Mouse (Mus musculus): ENCODE measurements at regions not wholly inside any gene's neighbourhood (a gene's known extent, or its start where the extent isn't known, plus 50 kb on each side); places are given as distances from the start of the nearest gene placed in this dataset.
"Not testable (repeated sequence)": the region's sequence is repeated elsewhere in the genome, so short reads cannot be mapped to it uniquely, and the experiment has no call there.

- not testable (repeated sequence) for DNase-seq (ENCODE audit: low read depth, low spot score)
These were observed 84.8 kb upstream of the Ezh2 start for GRCm38 (mm10) chr6:47679946-47680345.

GRCm38 (mm10) chr6:47672741-47673140 lies 77.6 kb upstream of the Ezh2 start:
- not testable (repeated sequence) for DNase-seq (ENCODE audit: low read depth, low spot score)

- DNase-seq (ENCODE audit: low read depth, low spot score) = not testable (repeated sequence)
These were observed 57.7 kb upstream of the Ezh2 start for GRCm38 (mm10) chr6:47652880-47653279.

- not testable (repeated sequence) for DNase-seq (ENCODE audit: low read depth, low spot score)
These were observed 56.2 kb upstream of the Ezh2 start for GRCm38 (mm10) chr6:47651385-47651718.

- DNase-seq (ENCODE audit: low read depth, low spot score) = peak; percentile 84
These were observed 55.6 kb upstream of the Ezh2 start for GRCm38 (mm10) chr6:47650463-47651384.

GRCm38 (mm10) chr6:47649961-47650360 lies 54.8 kb upstream of the Ezh2 start:
- DNase-seq (ENCODE audit: low read depth, low spot score) = no peak

- no peak for DNase-seq (ENCODE audit: low read depth, low spot score)
These were observed 54.4 kb upstream of the Ezh2 start for GRCm38 (mm10) chr6:47649451-47649931.

GRCm38 (mm10) chr6:47648899-47649298 lies 53.8 kb upstream of the Ezh2 start:
- no peak for DNase-seq (ENCODE audit: low read depth, low spot score)

- no peak for DNase-seq (ENCODE audit: low read depth, low spot score)
These were observed 53.2 kb upstream of the Ezh2 start for GRCm38 (mm10) chr6:47648316-47648715.

- no peak for DNase-seq (ENCODE audit: low read depth, low spot score)
These were observed 52.7 kb upstream of the Ezh2 start for GRCm38 (mm10) chr6:47647876-47648275.

GRCm38 (mm10) chr6:47646731-47647567 lies 51.8 kb upstream of the Ezh2 start:
- DNase-seq (ENCODE audit: low read depth, low spot score) = no peak

- no peak for DNase-seq (ENCODE audit: low read depth, low spot score)
These were observed 50.9 kb upstream of the Ezh2 start for GRCm38 (mm10) chr6:47646022-47646421.

Data from brain, embryonic 18.5 days (tissue).